Mouse (Mus musculus): ENCODE data around the gene Gys1.

DNA sequence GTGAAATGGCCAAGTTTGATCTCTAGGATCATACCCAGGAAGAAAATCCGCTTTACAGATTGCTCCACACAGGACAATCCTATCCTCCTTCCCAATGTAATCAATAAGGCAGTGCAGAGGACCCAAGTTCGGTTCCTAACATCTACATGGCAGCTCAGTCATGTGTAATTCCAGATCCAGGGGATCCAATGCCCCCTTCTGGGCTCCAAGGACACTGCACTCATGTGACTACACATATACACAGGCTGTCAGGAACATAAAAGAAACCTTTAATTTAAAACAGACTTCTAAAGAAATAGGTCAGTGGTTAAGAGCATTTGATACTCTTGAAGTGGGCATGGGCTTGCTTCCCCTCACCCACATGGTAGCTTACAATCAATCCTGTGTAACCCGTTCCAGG, 48.6 kb upstream of the Gys1 start:
- peak; percentile 55 for TF ChIP-seq CTCF (IDR thresholded peaks at IDR 0.05; ENCODE audit: low read depth)
- no peak for TF ChIP-seq EP300 (optimal IDR thresholded peaks at IDR 0.05)

All from stomach, postnatal 0 days (tissue).